Mouse (Mus musculus) embryonic facial prominence, embryonic 11.5 days (tissue): ENCODE measurements around the gene Xrra1. TPM values are rescaled to one million over a fixed set of nuclear protein-coding genes. Genes with fewer than 3 reads are reported as not detected.

Experiments
- ATAC-seq: fragments of 200-750 bp; cut with Nextera tagmentation; replicated peaks from 2 replicates; pipeline ENCODE4 v1.8.0; 2017; ENCODE audit warnings: low read depth; ENCODE audit not compliant: insufficient number of reproducible peaks, low FRiP score, low TSS enrichment
- DNase-seq: peaks from one replicate; pipeline ENCODE4 v3.0.0-alpha.2; 2015; ENCODE audit warnings: low spot score
- H3K27ac ChIP-seq: fragments of 300-500 bp; sonication (generic); replicated peaks from 2 replicates; pipeline ENCODE4 v1.5.1; 2014; ENCODE audit warnings: mild to moderate bottlenecking, low read depth, low read length, control low read depth
- H3K27me3 ChIP-seq: fragments of 300-500 bp; sonication (generic); 2 replicates; pipeline ENCODE4 v1.6.1; 2014; ENCODE audit warnings: mild to moderate bottlenecking, low read length, moderate library complexity, mixed read lengths; ENCODE audit not compliant: control insufficient read depth, insufficient read depth
- H3K36me3 ChIP-seq: fragments of 300-500 bp; sonication (generic); replicated peaks from 2 replicates; pipeline ENCODE4 v1.6.1; 2014; ENCODE audit warnings: low read depth, mild to moderate bottlenecking, low read length, moderate library complexity, mixed read lengths; ENCODE audit not compliant: control insufficient read depth, insufficient read depth
- H3K4me1 ChIP-seq: fragments of 300-500 bp; sonication (generic); 2 replicates; pipeline ENCODE4 v1.6.1; 2014; ENCODE audit warnings: low read length, mixed read lengths; ENCODE audit not compliant: control insufficient read depth, insufficient read depth
- H3K4me2 ChIP-seq: fragments of 300-500 bp; sonication (generic); 2 replicates; pipeline ENCODE4 v1.6.1; 2014; ENCODE audit warnings: low read depth, mild to moderate bottlenecking, control low read depth, low read length, moderate library complexity
- H3K4me3 ChIP-seq: fragments of 300-500 bp; sonication (generic); 2 replicates; pipeline ENCODE4 v1.5.1; 2014; ENCODE audit warnings: low read depth, low read length, control low read depth
- H3K9ac ChIP-seq: fragments of 300-500 bp; sonication (generic); replicated peaks from 2 replicates; pipeline ENCODE4 v1.6.1; 2014; ENCODE audit warnings: mild to moderate bottlenecking, control low read depth, low read length
- H3K9me3 ChIP-seq: fragments of 300-500 bp; sonication (generic); replicated peaks from 2 replicates; pipeline ENCODE4 v1.6.1; 2016; ENCODE audit warnings: mild to moderate bottlenecking, low read length, inconsistent platforms, mixed read lengths; ENCODE audit not compliant: control insufficient read depth
- WGBS: fragments of 180-500 bp; shearing (Covaris S2); extraction: QIAGEN DNeasy Blood & Tissue Kit; methylation state at CpG from one replicate; pipeline ENCODE4 v1.1.7; 2014; 5-methylcytosine and 5-hydroxymethylcytosine counted together
- polyA plus RNA-seq: library from polyadenylated mRNA; unstranded; fragments of >200 nt; fragmentation: Nextera tagmentation; extraction: Ambion mirVana; gene quantifications from 2 replicates; pipeline ENCODE4 v1.2.1, GENCODE M21; 2014

Xrra1 gene
- polyA plus RNA-seq, 1 experiment from 2014 or later: 0.52 TPM

GRCm38 (mm10) chr7:99963237-99963860 is 104.4 kb downstream of the Xrra1 start:
- ATAC-seq (no peak), DNase-seq (no peak)
- 81% methylated on average over 3 of the region's 3 CpGs for WGBS
- Histone ChIP-seq H3K4me2 (no peak overlapping the region), H3K9me3 (no peaks in the 10 kb centered on the region), H3K4me3 (no peak overlapping the region), H3K36me3 (no peaks in the 10 kb centered on the region), H3K9ac (no peak overlapping the region), H3K27me3 (no peaks in the 10 kb centered on the region), H3K4me1 (peaks cover 2% of the 10 kb centered on the region; the same call in 1 of the 2 replicates), H3K27ac (no peak overlapping the region)

- Histone ChIP-seq H3K4me3 (no peak overlapping the region), H3K27me3 (no peaks in the 10 kb centered on the region), H3K9me3 (no peaks in the 10 kb centered on the region), H3K27ac (no peak overlapping the region), H3K4me2 (no peak overlapping the region), H3K9ac (no peak overlapping the region), H3K4me1 (peaks cover 2% of the 10 kb centered on the region; the same call in 1 of the 2 replicates), H3K36me3 (no peaks in the 10 kb centered on the region)
- DNase-seq: no peak
- 25% methylated on average over 9 of the region's 9 CpGs for WGBS
- no peak for ATAC-seq
These were observed 106.3 kb downstream of the Xrra1 start for GRCm38 (mm10) chr7:99965020-99965841.

GRCm38 (mm10) chr7:99966011-99966721 is 107.2 kb downstream of the Xrra1 start:
- ATAC-seq: no peak
- Histone ChIP-seq H3K4me2 (no peak overlapping the region), H3K9me3 (no peaks in the 10 kb centered on the region), H3K4me1 (peaks cover 2% of the 10 kb centered on the region; the same call in 1 of the 2 replicates), H3K27ac (0 out of 2 replicates have a peak overlapping the region, but pooled peaks have one; percentile 8), H3K9ac (no peak overlapping the region), H3K4me3 (no peak overlapping the region), H3K36me3 (no peaks in the 10 kb centered on the region), H3K27me3 (no peaks in the 10 kb centered on the region)
- DNase-seq: no peak
- 59% methylated on average over 9 of the region's 9 CpGs for WGBS

Other genes starting within 250 kb of the Xrra1 start
- gene Tpbgl, start 232.0 kb upstream of the Xrra1 start, polyA plus RNA-seq: 0.49 and 0.74 TPM in 2 replicates
- 0.72 and 1.4 TPM in 2 replicates for gene Slco2b1, start 147.8 kb upstream of the Xrra1 start, polyA plus RNA-seq
- not detected in 2 replicates for gene Olfr520, start 128.8 kb upstream of the Xrra1 start, polyA plus RNA-seq
- gene Olfr521, start 95.6 kb upstream of the Xrra1 start, polyA plus RNA-seq: not detected in 2 replicates
- 1.6 and 1.7 TPM in 2 replicates for gene Neu3, start 30.7 kb upstream of the Xrra1 start, polyA plus RNA-seq
- 350 and 360 TPM in 2 replicates for gene Spcs2, start 4.3 kb downstream of the Xrra1 start, polyA plus RNA-seq
- 6.9 and 7.4 TPM in 2 replicates for gene Rnf169, start 121.3 kb downstream of the Xrra1 start, polyA plus RNA-seq
- 0.49 and 1.3 TPM in 2 replicates for gene Chrdl2, start 147.1 kb downstream of the Xrra1 start, polyA plus RNA-seq